ENCODE assay signal across 8 mouse cellular contexts in the genomic region with DNA sequence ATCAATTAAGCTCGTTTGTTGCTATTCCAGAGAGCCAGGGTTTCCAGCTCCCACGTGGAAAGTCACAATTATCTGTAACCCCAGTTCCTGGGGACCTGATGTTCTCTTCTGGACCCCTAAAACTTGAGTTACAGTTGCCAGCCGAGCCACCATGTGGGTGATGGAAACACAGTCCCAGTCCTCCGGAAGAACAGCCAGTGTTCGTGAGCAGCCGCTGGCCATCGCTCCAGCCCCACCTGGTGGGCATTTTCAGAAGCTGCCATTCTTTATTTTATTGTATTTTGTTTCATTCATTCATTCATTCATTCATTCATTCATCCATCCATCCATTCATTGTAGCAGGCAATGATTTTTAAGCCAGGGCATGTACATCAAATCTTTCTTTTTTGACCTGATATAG. TPM values are rescaled to one million over a fixed set of nuclear protein-coding genes. Genes with fewer than 3 reads are reported as not detected.
DNase-seq lines count a peak whose midpoint lies in the region; ATAC-seq and TF ChIP-seq lines count a peak whose summit lies in the region.
"Had no signal": no experiment of that assay in that cellular context is flagged by ENCODE, and none has a peak within 500 bp of the region (broad histone marks: within the 10 kb centered on the region; RNA-seq: fewer than 3 reads in every experiment).

No protein-coding gene starts in this region.

- DNase-seq in kidney, postnatal 0 days (ENCODE audit: low spot score): peak; percentile 46
- no peak for DNase-seq in kidney, adult 11 months
- DNase-seq in MN1 (ENCODE audit: low spot score): peak; percentile 53
- no peak for DNase-seq in T-cell, adult 2 months (ENCODE audit: low spot score)
- DNase-seq in heart, adult 8-10 months (ENCODE audit: low spot score): no peak

- TF ChIP-seq CTCF in kidney, postnatal 0 days (IDR thresholded peaks at IDR 0.05; ENCODE audit: low read depth): peak; percentile 78

- no peak overlapping the region for H3K9ac ChIP-seq in kidney, postnatal 0 days (ENCODE audit: low read depth, low read length)
- H3K9ac ChIP-seq: stomach, embryonic 15.5 days had no signal

- no peaks in the 10 kb centered on the region for H3K27me3 ChIP-seq in kidney, postnatal 0 days (ENCODE audit: insufficient read depth, low read length)
- H3K27me3 ChIP-seq: stomach, embryonic 15.5 days had no signal

- 0 out of 2 replicates have a peak, but pooled peaks cover 16% of the 10 kb centered on the region for H3K36me3 ChIP-seq in kidney, postnatal 0 days (ENCODE audit: insufficient read depth, low read length)

- 0 out of 2 replicates have a peak, but pooled peaks have one; percentile 19 for ATAC-seq in kidney, postnatal 0 days (replicated peaks; ENCODE audit: low FRiP score, low read depth)
- peak; percentile 47 for ATAC-seq in CD4-positive, CD25-positive, alpha-beta regulatory T cell, adult 4 months
- 0 out of 2 replicates have a peak, but pooled peaks have one; percentile 31 for ATAC-seq in granulocyte monocyte progenitor cell, adult 5-6 weeks (replicated peaks; ENCODE audit: poor library complexity, severe bottlenecking)

- WGBS in kidney, postnatal 0 days: 37% methylated on average over 7 of the region's 7 CpGs

- H3K4me3 ChIP-seq in kidney, postnatal 0 days (replicated peaks; ENCODE audit: low read depth, low read length): no peak overlapping the region
- H3K4me3 ChIP-seq: stomach, embryonic 15.5 days had no signal

- no peaks in the 10 kb centered on the region for H3K9me3 ChIP-seq in kidney, postnatal 0 days (replicated peaks; ENCODE audit: low read length)
- H3K9me3 ChIP-seq: stomach, embryonic 15.5 days had no signal

- no peaks in the 10 kb centered on the region for H3K4me1 ChIP-seq in kidney, postnatal 0 days (replicated peaks; ENCODE audit: insufficient read depth, low read length)
- H3K4me1 ChIP-seq: stomach, embryonic 15.5 days had no signal

- H3K4me2 ChIP-seq in kidney, postnatal 0 days (ENCODE audit: low read length): no peak overlapping the region
- H3K4me2 ChIP-seq: stomach, embryonic 15.5 days had no signal

- H3K27ac ChIP-seq in kidney, postnatal 0 days: no peak overlapping the region
- H3K27ac ChIP-seq: stomach, embryonic 15.5 days had no signal

RNA-seq across cellular contexts. Expression of gene Arl14ep, which starts 14.0 kb away (rescaled TPM):
- 35.2 and 38.5 TPM in 2 replicates for polyA plus RNA-seq in kidney, postnatal 0 days (2015; fragmentation: Nextera tagmentation; extraction: Ambion mirVana)
- 10 to 100 TPM; 32.6 to 37.7 TPM for polyA plus RNA-seq in CD4-positive, CD25-positive, alpha-beta regulatory T cell, adult 4 months (2017; shearing (Covaris generic))
- 21.7 and 35.8 TPM in 2 replicates for total RNA-seq in granulocyte monocyte progenitor cell, adult 5-6 weeks (2014; fragmentation: Nextera tagmentation)
- total RNA-seq in granulocyte monocyte progenitor cell, adult 5-6 weeks (2017): 31.0 and 35.4 TPM in 2 replicates
- 10 to 100 TPM in 3 of 4 experiments, 1 to 10 TPM in 1; 9.4 to 11.8 (median 10.2) TPM for total RNA-seq in heart, adult 8-10 months (2022)

Comparison
In these comparisons a context has a peak if more than half of its experiments do, and no peak if none do; other contexts are left out.
1. DNase-seq: peak in kidney, postnatal 0 days (single experiment) and MN1 (single experiment); none in kidney, adult 11 months (single experiment), T-cell, adult 2 months (single experiment) and heart, adult 8-10 months (single experiment).
2. Peak in every context shown above with its lines, with median percentiles within 50 percentile points of each other: ATAC-seq.